Mouse (Mus musculus): ENCODE data around the gene Klf1.

DNA sequence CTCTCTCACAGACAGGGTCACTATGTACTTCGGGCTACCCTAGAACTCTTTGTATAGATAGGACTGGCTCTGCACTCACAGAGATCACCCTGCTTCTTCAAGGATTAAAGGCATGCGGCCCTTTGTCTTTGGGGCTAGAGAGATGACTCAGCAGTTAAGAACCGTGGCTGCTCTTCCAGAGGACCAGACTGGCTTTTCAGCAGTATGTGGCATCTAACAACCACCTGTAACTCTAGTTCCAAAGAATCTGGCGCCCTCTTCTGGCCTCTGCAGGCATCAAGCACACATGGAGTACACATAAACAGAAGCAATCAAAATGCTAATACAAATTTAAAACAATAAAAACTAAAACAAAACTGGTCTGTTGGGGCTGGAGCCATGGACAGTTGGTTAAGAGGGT is 12.2 kb downstream of the Klf1 start:
- TF ChIP-seq CTCF (IDR thresholded peaks at IDR 0.05; ENCODE audit: low read depth) (peak; percentile 63), EP300 (optimal IDR thresholded peaks at IDR 0.05) (no peak)

Measured in stomach, postnatal 0 days (tissue).